Mouse (Mus musculus) forebrain, embryonic 16.5 days (tissue): ENCODE results near the gene Inafm2. TPM values are rescaled to one million over a fixed set of nuclear protein-coding genes. Genes with fewer than 3 reads are reported as not detected.

Source experiments
- ATAC-seq: fragments of 200-750 bp; cut with Nextera tagmentation; 2 replicates; pipeline ENCODE4 v1.8.0; 2017; ENCODE audit warnings: mild to moderate bottlenecking, moderate library complexity
- H3K27ac ChIP-seq: fragments of 300-500 bp; sonication (generic); 2 replicates; pipeline ENCODE4 v1.5.1; 2014; ENCODE audit warnings: low read length, control low read depth
- H3K27me3 ChIP-seq: fragments of 300-500 bp; sonication (generic); replicated peaks from 2 replicates; pipeline ENCODE4 v1.6.1; 2014; ENCODE audit warnings: low read length; ENCODE audit not compliant: control insufficient read depth, insufficient read depth
- H3K36me3 ChIP-seq: fragments of 300-500 bp; sonication (generic); 2 replicates; pipeline ENCODE4 v1.6.1; 2014; ENCODE audit not compliant: control insufficient read depth, insufficient read depth
- H3K4me1 ChIP-seq: fragments of 300-500 bp; sonication (generic); replicated peaks from 2 replicates; pipeline ENCODE4 v1.6.1; 2014; ENCODE audit warnings: low read length; ENCODE audit not compliant: control insufficient read depth, insufficient read depth
- H3K4me2 ChIP-seq: fragments of 300-500 bp; sonication (generic); 2 replicates; pipeline ENCODE4 v1.6.1; 2014; ENCODE audit warnings: mild to moderate bottlenecking, low read length, control low read depth
- H3K4me3 ChIP-seq: fragments of 300-500 bp; sonication (generic); replicated peaks from 2 replicates; pipeline ENCODE4 v1.5.1; 2014; ENCODE audit warnings: mild to moderate bottlenecking, low read length, control low read depth
- H3K9ac ChIP-seq: fragments of 300-500 bp; sonication (generic); replicated peaks from 2 replicates; pipeline ENCODE4 v1.6.1; 2014; ENCODE audit warnings: low read depth, low read length, control low read depth
- H3K9me3 ChIP-seq: fragments of 300-500 bp; sonication (generic); 2 replicates; pipeline ENCODE4 v1.6.1; 2016; ENCODE audit warnings: low read length; ENCODE audit not compliant: control insufficient read depth
- WGBS: fragments of 180-500 bp; shearing (Covaris S2); extraction: QIAGEN DNeasy Blood & Tissue Kit; methylation state at CpG from one replicate; pipeline ENCODE4 v1.1.7; 2014; 5-methylcytosine and 5-hydroxymethylcytosine counted together
- polyA plus RNA-seq: library from polyadenylated mRNA; unstranded; fragments of >200 nt; fragmentation: Nextera tagmentation; extraction: Ambion mirVana; gene quantifications from 2 replicates; pipeline ENCODE4 v1.2.1, GENCODE M21; 2015

Inafm2 gene
- polyA plus RNA-seq, 1 experiment from 2014 or later: 24.4 TPM

DNA sequence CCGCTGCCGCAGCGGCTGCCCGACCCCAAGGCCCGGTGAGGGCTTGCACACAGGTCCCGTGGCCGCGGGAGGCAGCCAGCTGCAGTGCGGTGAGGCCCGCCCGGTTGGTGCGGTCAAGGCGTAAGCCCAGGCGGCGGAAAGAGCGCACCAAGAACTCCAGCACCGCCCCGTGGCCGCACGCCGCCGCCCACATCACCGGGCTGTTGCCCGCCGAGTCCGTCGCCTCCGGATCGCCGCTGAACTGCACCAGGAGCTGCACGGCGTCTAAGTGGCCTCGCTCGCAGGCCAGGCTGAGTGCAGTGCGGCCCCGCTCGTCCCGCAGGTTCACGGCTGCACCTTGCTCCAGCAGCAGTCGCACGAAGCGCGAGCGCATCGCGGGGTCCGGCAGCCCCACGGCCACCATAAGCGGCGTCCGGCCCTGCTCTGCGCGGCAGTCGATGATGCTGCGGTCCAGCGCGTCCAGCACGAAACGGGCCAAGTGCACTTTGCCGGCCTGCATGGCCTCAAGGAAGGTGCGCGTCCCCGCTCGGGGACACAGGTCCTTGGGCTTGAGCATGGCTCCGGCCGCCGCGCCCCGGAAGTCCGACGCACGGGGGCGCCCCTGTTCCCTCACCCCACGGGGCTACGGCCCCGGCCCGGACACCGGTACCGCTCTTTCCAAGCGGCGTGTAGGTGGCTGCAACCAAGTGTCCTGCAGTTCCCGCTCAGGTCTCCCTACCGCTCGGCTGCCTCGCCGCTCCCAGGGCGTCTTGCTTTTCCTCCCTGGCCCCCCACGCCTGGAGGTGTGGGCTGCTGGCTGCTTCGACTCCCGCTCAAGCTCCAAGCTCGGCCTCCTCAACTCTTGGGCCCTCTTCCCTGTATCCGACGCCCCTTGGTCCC, 42.4 kb upstream of the Inafm2 start:
- H3K9me3 ChIP-seq: no peaks in the 10 kb centered on the region
- peaks cover 74% of the 10 kb centered on the region for H3K27me3 ChIP-seq
- H3K36me3 ChIP-seq: no peaks in the 10 kb centered on the region
- H3K9ac ChIP-seq: peak overlapping the region; percentile 44
- 0 out of 2 replicates have a peak, but pooled peaks have one; percentile 5 for ATAC-seq
- peak overlapping the region; percentile 46 for H3K4me3 ChIP-seq
- WGBS: under 1% methylated on average over 93 of the region's 93 CpGs
- H3K4me2 ChIP-seq: peak overlapping the region; percentile 79
- peaks cover 47% of the 10 kb centered on the region for H3K4me1 ChIP-seq
- H3K27ac ChIP-seq: no peak overlapping the region

DNA sequence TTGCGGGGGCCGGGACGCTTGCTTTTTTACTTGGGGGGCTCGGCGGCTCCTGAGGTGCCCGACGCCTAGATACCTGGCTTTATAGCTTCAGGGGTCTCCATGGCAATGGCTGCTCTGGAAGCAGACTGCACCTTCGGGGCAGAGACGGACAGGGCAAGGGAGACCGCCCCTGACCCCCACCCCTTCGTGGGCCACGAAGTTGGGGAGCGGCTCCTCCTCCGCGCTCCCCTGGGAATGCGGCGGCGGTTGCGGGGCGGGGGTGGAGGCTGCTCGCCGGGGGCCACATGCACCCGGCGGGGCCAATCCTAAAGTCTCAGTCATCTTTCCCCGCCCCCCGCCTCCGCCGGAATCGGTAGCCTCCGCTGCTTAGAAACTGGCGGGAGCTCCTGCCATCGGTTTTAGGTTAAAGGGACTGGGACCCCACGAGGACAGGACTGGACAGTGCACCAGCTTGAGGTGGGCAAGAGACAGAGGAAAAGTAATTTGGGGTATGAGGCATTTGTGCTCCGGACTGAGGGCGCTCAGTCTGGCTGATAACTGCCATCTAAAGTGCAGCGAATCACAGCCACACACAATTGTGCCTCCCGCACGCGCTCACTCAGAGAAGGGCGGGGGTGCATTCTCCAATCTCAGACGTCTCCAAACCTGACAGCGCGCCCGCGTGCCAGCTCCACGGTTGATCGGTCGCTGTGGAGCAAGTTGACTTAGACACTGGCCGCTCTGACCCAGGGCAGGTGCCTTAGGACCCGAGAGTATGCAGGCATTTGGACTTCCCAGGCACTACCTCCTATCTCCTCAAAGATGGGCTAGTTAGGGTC, 41.4 kb upstream of the Inafm2 start, which contains the start of gene Ankrd63:
Gene Ankrd63, minus strand, starts transcription at position 51 of the 818 bp plus-strand sequence.
- Histone ChIP-seq H3K4me3 (peak within 1 kb of the TSS; percentile 46), H3K27me3 (peaks cover 73% of the 10 kb centered on the region), H3K9ac (peak within 1 kb of the TSS; percentile 44), H3K4me2 (peak within 1 kb of the TSS; percentile 79), H3K27ac (no peak within 1 kb of the TSS), H3K9me3 (no peaks in the 10 kb centered on the region), H3K36me3 (no peaks in the 10 kb centered on the region), H3K4me1 (peaks cover 47% of the 10 kb centered on the region)
- ATAC-seq: no peak
- WGBS: under 1% methylated on average over 50 of the region's 50 CpGs

DNA sequence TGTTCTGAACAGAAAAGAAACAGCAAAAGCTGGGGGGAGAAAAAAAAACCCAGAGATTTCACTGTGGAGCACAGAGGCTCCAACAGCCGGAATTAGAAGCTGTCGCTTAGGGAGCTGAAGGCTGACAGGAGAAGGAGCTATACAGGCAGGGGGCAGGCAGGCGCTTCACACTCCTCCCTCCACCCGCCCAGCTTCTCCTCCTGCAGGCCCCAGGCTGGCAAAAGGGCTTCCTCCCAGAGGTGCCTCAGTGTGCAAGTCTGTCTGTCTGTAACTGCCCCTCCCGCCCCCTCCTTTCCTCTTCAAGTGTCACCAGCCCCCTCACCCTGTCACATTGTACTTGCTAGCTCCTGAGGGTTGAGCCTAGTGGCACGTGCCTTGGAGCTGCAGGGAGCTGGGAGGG, 39.1 kb upstream of the Inafm2 start:
- Histone ChIP-seq H3K4me1 (peaks cover 43% of the 10 kb centered on the region), H3K27ac (no peak overlapping the region), H3K4me3 (no peak overlapping the region), H3K9ac (no peak overlapping the region), H3K36me3 (no peaks in the 10 kb centered on the region), H3K27me3 (peaks cover 63% of the 10 kb centered on the region), H3K4me2 (no peak overlapping the region), H3K9me3 (no peaks in the 10 kb centered on the region)
- ATAC-seq: 0 out of 2 replicates have a peak, but pooled peaks have one; percentile 13
- 5% methylated on average over 6 of the region's 6 CpGs for WGBS

DNA sequence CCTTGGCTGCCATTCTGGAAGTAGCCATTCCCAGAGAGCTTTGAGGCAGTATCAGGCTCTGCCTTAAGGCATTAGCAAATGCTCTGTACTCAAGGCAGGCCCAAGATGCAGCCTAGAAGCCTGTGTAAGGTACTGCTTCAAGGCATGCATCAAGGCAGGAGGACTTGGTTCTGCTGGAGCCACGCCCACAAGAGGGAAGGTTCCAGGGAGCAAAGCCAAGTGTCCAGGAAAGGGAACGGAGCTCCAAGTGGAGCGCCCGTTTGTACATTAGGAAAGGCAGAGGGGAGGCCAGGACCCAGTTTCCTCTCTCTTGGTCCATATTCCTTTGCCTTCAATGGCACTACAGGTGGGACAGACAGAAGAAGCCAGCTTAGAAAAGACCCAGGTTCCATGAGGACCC, 37.1 kb upstream of the Inafm2 start:
- no peak overlapping the region for H3K9ac ChIP-seq
- peaks cover 55% of the 10 kb centered on the region for H3K27me3 ChIP-seq
- H3K4me3 ChIP-seq: no peak overlapping the region
- no peak for ATAC-seq
- peaks cover 31% of the 10 kb centered on the region for H3K4me1 ChIP-seq
- no peaks in the 10 kb centered on the region for H3K9me3 ChIP-seq
- no peaks in the 10 kb centered on the region for H3K36me3 ChIP-seq
- H3K27ac ChIP-seq: no peak overlapping the region
- WGBS: 67% methylated on average over 4 of the region's 4 CpGs
- no peak overlapping the region for H3K4me2 ChIP-seq

DNA sequence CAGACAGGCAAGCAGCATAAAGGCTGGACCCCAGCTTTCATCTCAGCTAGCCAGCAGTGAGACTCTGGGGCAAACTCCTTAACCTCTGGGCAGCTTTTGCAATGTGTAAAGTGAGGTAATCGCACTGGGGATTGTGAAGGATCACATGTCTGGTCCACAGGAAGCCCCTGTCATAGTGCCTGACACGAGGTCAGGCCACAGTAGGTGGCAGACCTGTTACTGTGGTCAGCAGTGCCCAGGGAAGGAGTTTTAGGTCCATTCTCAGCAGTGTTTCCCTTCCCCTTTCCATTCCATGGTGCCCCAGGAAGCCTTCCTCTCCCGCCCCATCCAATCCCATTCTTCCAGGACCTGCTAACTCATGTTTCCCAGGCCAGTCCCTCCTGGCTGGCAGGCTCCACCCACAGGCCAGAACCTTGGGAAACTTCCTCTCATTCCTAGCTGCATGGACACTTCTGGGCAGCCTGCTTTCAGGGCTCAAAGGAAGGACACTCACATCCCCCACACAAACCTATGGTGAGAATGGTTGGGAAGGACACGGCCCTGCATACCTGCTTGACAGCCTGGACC, 35.8 kb upstream of the Inafm2 start:
- H3K4me2 ChIP-seq: no peak overlapping the region
- no peak overlapping the region for H3K27ac ChIP-seq
- no peak for ATAC-seq
- H3K27me3 ChIP-seq: peaks cover 46% of the 10 kb centered on the region
- peaks cover 29% of the 10 kb centered on the region for H3K4me1 ChIP-seq
- H3K4me3 ChIP-seq: no peak overlapping the region
- 47% methylated on average over 4 of the region's 4 CpGs for WGBS
- no peaks in the 10 kb centered on the region for H3K9me3 ChIP-seq
- no peaks in the 10 kb centered on the region for H3K36me3 ChIP-seq
- H3K9ac ChIP-seq: no peak overlapping the region

DNA sequence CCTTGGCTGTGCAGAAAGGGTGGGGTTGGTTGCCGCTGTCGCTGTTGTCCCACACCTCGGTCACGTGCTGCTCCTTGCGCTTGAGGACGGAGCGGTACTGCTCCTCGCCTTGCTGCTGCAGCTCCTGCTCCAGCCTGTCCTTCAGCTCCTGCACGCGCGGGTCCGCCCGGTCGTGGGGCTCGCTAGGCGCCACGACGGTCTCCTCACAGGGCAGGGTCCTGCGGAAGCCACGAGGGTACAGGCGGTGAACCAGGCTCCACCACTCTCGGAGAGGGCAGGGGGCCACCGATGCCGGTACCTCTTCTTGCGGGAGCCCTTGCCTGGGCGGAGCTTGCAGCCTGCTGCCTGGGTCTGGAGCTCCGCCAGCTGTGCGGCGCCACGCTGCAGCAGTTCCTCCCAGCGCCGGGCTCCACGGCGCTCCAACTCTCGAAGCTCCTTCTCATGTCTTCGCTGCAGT, 34.5 kb upstream of the Inafm2 start:
- Histone ChIP-seq H3K9me3 (no peaks in the 10 kb centered on the region), H3K4me1 (peaks cover 31% of the 10 kb centered on the region), H3K9ac (peak overlapping the region; percentile 67), H3K4me3 (peak overlapping the region; percentile 49), H3K27me3 (peaks cover 32% of the 10 kb centered on the region), H3K4me2 (peak overlapping the region; percentile 90), H3K36me3 (no peaks in the 10 kb centered on the region), H3K27ac (no peak overlapping the region)
- ATAC-seq: peak; percentile 62
- WGBS: 1% methylated on average over 36 of the region's 36 CpGs

DNA sequence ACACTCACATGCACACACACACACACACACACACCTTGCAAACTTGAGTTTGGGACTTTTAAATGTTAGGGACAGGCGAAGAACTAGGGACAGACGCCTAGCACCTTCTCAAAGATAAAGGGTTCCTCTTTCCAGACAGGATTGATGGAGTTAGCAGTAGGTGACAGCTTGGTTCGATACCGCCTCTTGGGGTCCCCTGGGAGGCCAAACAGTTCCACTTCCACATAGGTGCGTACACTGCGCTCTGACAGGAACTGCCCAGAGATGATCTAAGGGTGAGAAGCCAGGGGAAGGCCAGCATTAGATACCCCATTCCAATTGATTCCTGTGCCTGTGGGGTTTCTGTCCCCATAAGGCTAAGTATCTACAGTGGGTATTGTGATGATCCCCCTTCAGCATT, 31.9 kb upstream of the Inafm2 start:
- H3K4me2 ChIP-seq: no peak overlapping the region
- 87% methylated on average over 6 of the region's 6 CpGs for WGBS
- no peaks in the 10 kb centered on the region for H3K36me3 ChIP-seq
- ATAC-seq: no peak
- H3K9ac ChIP-seq: no peak overlapping the region
- H3K4me1 ChIP-seq: peaks cover 26% of the 10 kb centered on the region
- no peak overlapping the region for H3K4me3 ChIP-seq
- peaks cover 17% of the 10 kb centered on the region for H3K27me3 ChIP-seq
- no peaks in the 10 kb centered on the region for H3K9me3 ChIP-seq
- no peak overlapping the region for H3K27ac ChIP-seq

DNA sequence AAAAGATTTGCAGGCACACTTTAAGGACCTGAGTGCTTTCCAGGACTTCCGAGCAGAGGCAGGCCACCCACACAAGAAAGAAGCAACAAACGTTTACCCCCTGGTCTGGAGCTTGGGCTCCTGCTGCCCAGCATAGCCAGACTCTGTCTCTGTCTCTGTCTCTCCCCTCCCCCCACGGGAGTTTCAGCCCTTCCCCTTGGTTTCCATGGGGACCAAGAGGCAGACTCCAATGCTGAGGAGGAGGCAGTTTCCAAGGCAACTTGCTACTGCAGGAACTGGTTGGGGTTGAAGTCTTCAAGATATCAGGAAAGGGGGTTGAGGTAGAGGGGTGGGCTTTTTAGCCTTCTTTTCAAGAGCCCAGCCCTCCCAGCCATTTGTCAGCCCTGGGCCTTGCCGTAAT, 31.3 kb upstream of the Inafm2 start:
- Histone ChIP-seq H3K27ac (no peak overlapping the region), H3K36me3 (no peaks in the 10 kb centered on the region), H3K4me3 (no peak overlapping the region), H3K9me3 (no peaks in the 10 kb centered on the region), H3K9ac (no peak overlapping the region), H3K4me2 (no peak overlapping the region), H3K27me3 (peaks cover 14% of the 10 kb centered on the region), H3K4me1 (peaks cover 26% of the 10 kb centered on the region)
- WGBS: 23% methylated on average over 4 of the region's 4 CpGs
- ATAC-seq: peak; percentile 78

DNA sequence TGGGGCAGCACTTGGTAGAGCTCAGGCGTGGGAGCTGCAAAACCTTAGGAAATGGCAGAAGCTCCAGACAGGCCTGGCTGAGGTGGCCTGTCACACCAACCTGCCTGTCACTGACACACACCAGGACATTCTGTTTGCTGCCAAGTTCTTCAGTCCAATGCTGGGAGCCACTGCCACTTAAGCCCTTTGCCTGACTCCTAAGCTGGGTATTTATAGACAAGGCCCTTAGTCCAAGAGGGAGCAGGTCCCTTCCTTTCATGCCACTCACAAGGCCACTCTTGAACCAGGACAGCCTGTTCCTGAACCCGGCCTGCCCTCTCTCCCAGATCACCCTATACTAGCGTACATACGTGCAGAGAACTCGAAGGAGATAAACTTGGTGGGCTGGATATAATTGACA, 28.9 kb upstream of the Inafm2 start:
- 77% methylated on average over 5 of the region's 5 CpGs for WGBS
- no peaks in the 10 kb centered on the region for H3K36me3 ChIP-seq
- H3K27me3 ChIP-seq: peaks cover 3% of the 10 kb centered on the region; the same call in 1 of the 2 replicates
- H3K9ac ChIP-seq: no peak overlapping the region
- H3K4me3 ChIP-seq: no peak overlapping the region
- H3K4me2 ChIP-seq: no peak overlapping the region
- H3K27ac ChIP-seq: no peak overlapping the region
- peaks cover 14% of the 10 kb centered on the region for H3K4me1 ChIP-seq
- H3K9me3 ChIP-seq: no peaks in the 10 kb centered on the region
- no peak for ATAC-seq
